In the genomic region with DNA sequence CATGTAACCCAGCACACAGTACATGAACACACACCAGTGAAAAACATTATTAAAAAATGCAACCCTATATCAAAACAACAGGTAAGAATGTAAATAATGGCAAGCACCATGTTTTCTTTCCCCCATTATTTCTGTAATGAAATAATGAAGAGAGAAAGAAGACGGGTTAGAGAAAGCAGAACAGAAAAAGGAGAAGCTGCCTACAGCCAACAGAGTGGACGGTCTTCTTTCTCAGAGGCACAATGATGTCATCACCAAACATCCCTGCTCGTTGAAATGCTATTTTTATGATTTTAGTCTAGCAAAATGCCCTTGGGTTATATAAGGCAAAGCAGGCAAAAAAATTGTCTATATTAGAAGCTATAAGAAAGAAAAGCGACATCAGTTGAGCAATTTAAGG, we compare ENCODE assay signal across 32 mouse cellular contexts. TPM values are rescaled to one million over a fixed set of nuclear protein-coding genes. Genes with fewer than 3 reads are reported as not detected.
DNase-seq lines count a peak whose midpoint lies in the region; ATAC-seq and TF ChIP-seq lines count a peak whose summit lies in the region.
"Had no signal": no experiment of that assay in that cellular context is flagged by ENCODE, and none has a peak within 500 bp of the region (broad histone marks: within the 10 kb centered on the region; RNA-seq: fewer than 3 reads in every experiment).

No protein-coding gene starts in this region.

- peak; percentile 78 for DNase-seq in heart, adult 11 months
- DNase-seq in heart, postnatal 25 days (ENCODE audit: low spot score), result no peak
- no peak for DNase-seq in forebrain, embryonic 14.5 days (ENCODE audit: low spot score)
- DNase-seq: adrenal gland, adult 2 months; adrenal gland, postnatal 14 days; B cell, adult 2 months; cerebellum, adult 11-12 months; cerebellum, adult 8-10 months; cerebellum, postnatal 10 days; cerebellum, postnatal 36 days; embryo, embryonic 11 days; gastrocnemius, postnatal 10 days; gastrocnemius, postnatal 36 days; heart, postnatal 36 days had no signal

- ATAC-seq in megakaryocyte progenitor cell, adult 5-6 weeks (replicated peaks; ENCODE audit: poor library complexity), result peak; percentile 75; the same call in 1 of the 2 replicates
- ATAC-seq in forebrain, embryonic 14.5 days, result no peak
- ATAC-seq in frontal cortex, adult (ENCODE audit: low TSS enrichment), result no peak
- ATAC-seq in hindbrain, embryonic 13.5 days (ENCODE audit: low FRiP score), result no peak
- ATAC-seq: forebrain, embryonic 13.5 days; hindbrain, postnatal 0 days; inflammation-experienced regulatory T-cells, adult 6 months; intestine, embryonic 16.5 days had no signal

- H3K4me3 ChIP-seq in bone marrow macrophage, adult 2 months (ENCODE audit: insufficient read depth, low read length), result no peak overlapping the region
- no peak overlapping the region for H3K4me3 ChIP-seq in forebrain, embryonic 14.5 days (ENCODE audit: low read depth, low read length)
- no peak overlapping the region for H3K4me3 ChIP-seq in hindbrain, embryonic 13.5 days
- H3K4me3 ChIP-seq: embryonic facial prominence, embryonic 10.5 days; embryonic facial prominence, embryonic 13.5 days; forebrain, embryonic 10.5 days; forebrain, embryonic 13.5 days; heart, embryonic 10.5 days; heart, embryonic 13.5 days; hindbrain, embryonic 10.5 days had no signal

- WGBS in forebrain, embryonic 14.5 days, result 86% methylated on average over 4 of the region's 4 CpGs
- WGBS in hindbrain, embryonic 13.5 days, result 90% methylated on average over 4 of the region's 4 CpGs

- TF ChIP-seq CTCF in bone marrow macrophage, adult 2 months (IDR thresholded peaks at IDR 0.05; ENCODE audit: low read depth, low read length), result no peak

- no peaks in the 10 kb centered on the region for H3K36me3 ChIP-seq in forebrain, embryonic 14.5 days (ENCODE audit: control insufficient read depth, insufficient read depth, low read length)
- H3K36me3 ChIP-seq in hindbrain, embryonic 13.5 days, result no peaks in the 10 kb centered on the region
- H3K36me3 ChIP-seq: embryonic facial prominence, embryonic 10.5 days; embryonic facial prominence, embryonic 13.5 days; forebrain, embryonic 10.5 days; heart, embryonic 10.5 days; heart, embryonic 13.5 days; hindbrain, embryonic 10.5 days had no signal

- no peaks in the 10 kb centered on the region for H3K27me3 ChIP-seq in forebrain, embryonic 14.5 days (replicated peaks; ENCODE audit: control insufficient read depth, insufficient read depth, low read length)
- H3K27me3 ChIP-seq in hindbrain, embryonic 13.5 days, result no peaks in the 10 kb centered on the region
- H3K27me3 ChIP-seq: embryonic facial prominence, embryonic 13.5 days; forebrain, embryonic 13.5 days; heart, embryonic 13.5 days had no signal

- H3K4me2 ChIP-seq in forebrain, embryonic 14.5 days (ENCODE audit: low read length), result no peak overlapping the region
- H3K4me2 ChIP-seq in hindbrain, embryonic 13.5 days, result no peak overlapping the region
- H3K4me2 ChIP-seq: embryonic facial prominence, embryonic 13.5 days; forebrain, embryonic 13.5 days; heart, embryonic 13.5 days; hindbrain, embryonic 14.5 days had no signal

- no peak overlapping the region for H3K9ac ChIP-seq in forebrain, embryonic 14.5 days (ENCODE audit: low read length)
- H3K9ac ChIP-seq in hindbrain, embryonic 13.5 days, result no peak overlapping the region
- H3K9ac ChIP-seq: embryonic facial prominence, embryonic 13.5 days; forebrain, embryonic 13.5 days; heart, embryonic 13.5 days; hindbrain, embryonic 14.5 days had no signal

- H3K27ac ChIP-seq in bone marrow macrophage, adult 2 months (ENCODE audit: insufficient read depth, low read depth, low read length), result peak overlapping the region; percentile 36
- no peak overlapping the region for H3K27ac ChIP-seq in forebrain, embryonic 14.5 days (ENCODE audit: low read depth, low read length)
- H3K27ac ChIP-seq in hindbrain, embryonic 13.5 days, result no peak overlapping the region
- H3K27ac ChIP-seq: embryonic facial prominence, embryonic 10.5 days; embryonic facial prominence, embryonic 13.5 days; forebrain, embryonic 10.5 days; forebrain, embryonic 13.5 days; heart, embryonic 10.5 days; heart, embryonic 13.5 days; hindbrain, embryonic 10.5 days; hindbrain, embryonic 14.5 days; hindbrain, postnatal 0 days had no signal

- intact Hi-C loops in heart, postnatal 25 days (cut with DNase I), result no loop called here

- TF ChIP-seq POLR2A in bone marrow macrophage, adult 2 months (IDR thresholded peaks at IDR 0.05; ENCODE audit: borderline replicate concordance, low read depth, low read length), result no peak

- peaks cover 10% of the 10 kb centered on the region for H3K4me1 ChIP-seq in bone marrow macrophage, adult 2 months (ENCODE audit: control insufficient read depth, insufficient read depth, low read length)
- H3K4me1 ChIP-seq in forebrain, embryonic 14.5 days (ENCODE audit: control insufficient read depth, insufficient read depth, low read length), result no peaks in the 10 kb centered on the region
- H3K4me1 ChIP-seq in hindbrain, embryonic 13.5 days (replicated peaks), result no peaks in the 10 kb centered on the region
- H3K4me1 ChIP-seq: forebrain, embryonic 13.5 days; heart, embryonic 10.5 days; heart, embryonic 13.5 days; hindbrain, embryonic 10.5 days had no signal

- H3K9me3 ChIP-seq in forebrain, embryonic 14.5 days (replicated peaks; ENCODE audit: control insufficient read depth, low read length), result no peaks in the 10 kb centered on the region
- H3K9me3 ChIP-seq in hindbrain, embryonic 13.5 days, result no peaks in the 10 kb centered on the region
- H3K9me3 ChIP-seq: embryonic facial prominence, embryonic 10.5 days; embryonic facial prominence, embryonic 13.5 days; forebrain, embryonic 10.5 days; forebrain, embryonic 13.5 days; heart, embryonic 10.5 days; heart, embryonic 13.5 days; hindbrain, embryonic 10.5 days had no signal

RNA-seq across cellular contexts. Expression of gene Ankrd22, which starts 17.4 kb away (rescaled TPM):
- total RNA-seq in heart, postnatal 25 days (2021), result not detected
- polyA plus RNA-seq in bone marrow macrophage, adult 2 months (2012; ENCODE audit: insufficient read depth, insufficient read length, missing spikeins), result not detected in 2 replicates
- 0.99 and 2.2 TPM in 2 replicates for total RNA-seq in megakaryocyte progenitor cell, adult 5-6 weeks (2015)
- total RNA-seq in megakaryocyte progenitor cell, adult 5-6 weeks (2017), result 0.71 and 1.9 TPM in 2 replicates
- not detected in 2 replicates for polyA plus RNA-seq in forebrain, embryonic 14.5 days (2014; fragmentation: Nextera tagmentation; extraction: Ambion mirVana)
- not detected in 2 replicates for polyA plus RNA-seq in hindbrain, embryonic 13.5 days (2015; fragmentation: Nextera tagmentation; extraction: Ambion mirVana)
- total RNA-seq: adrenal gland, adult 2 months; adrenal gland, postnatal 14 days; gastrocnemius, adult 18-20 months; gastrocnemius, postnatal 10 days; gastrocnemius, postnatal 36 days; heart, adult 18-20 months; heart, postnatal 36 days; hindbrain, postnatal 0 days; MEL had no signal
- polyA plus RNA-seq: adrenal gland, adult 2 months; forebrain, embryonic 13.5 days; heart, embryonic 10.5 days; hindbrain, embryonic 10.5 days; hindbrain, embryonic 14.5 days; hindbrain, postnatal 0 days; inflammation-experienced regulatory T-cells, adult 6 months had no signal

RNA-seq across cellular contexts. Expression of gene Stambpl1, which starts 43.6 kb away (rescaled TPM):
- 1 to 10 TPM; 3.3 to 3.6 TPM for total RNA-seq in heart, postnatal 25 days (2021)
- 28.3 and 30.3 TPM in 2 replicates for polyA plus RNA-seq in bone marrow macrophage, adult 2 months (2012; ENCODE audit: insufficient read depth, insufficient read length, missing spikeins)
- 21.1 and 23.9 TPM in 2 replicates for total RNA-seq in megakaryocyte progenitor cell, adult 5-6 weeks (2015)
- total RNA-seq in megakaryocyte progenitor cell, adult 5-6 weeks (2017), result 14.4 and 17.8 TPM in 2 replicates
- 5.6 and 9.1 TPM in 2 replicates for polyA plus RNA-seq in forebrain, embryonic 14.5 days (2014; fragmentation: Nextera tagmentation; extraction: Ambion mirVana)
- polyA plus RNA-seq in hindbrain, embryonic 13.5 days (2015; fragmentation: Nextera tagmentation; extraction: Ambion mirVana), result 9.9 and 10.5 TPM in 2 replicates
- total RNA-seq: MEL had no signal

RNA-seq across cellular contexts. Expression of gene Lipm, which starts 47.7 kb away (rescaled TPM):
- total RNA-seq in heart, postnatal 25 days (2021), result not detected
- polyA plus RNA-seq in bone marrow macrophage, adult 2 months (2012; ENCODE audit: insufficient read depth, insufficient read length, missing spikeins), result not detected in 2 replicates
- not detected in 2 replicates for total RNA-seq in megakaryocyte progenitor cell, adult 5-6 weeks (2015)
- not detected in 2 replicates for total RNA-seq in megakaryocyte progenitor cell, adult 5-6 weeks (2017)
- polyA plus RNA-seq in forebrain, embryonic 14.5 days (2014; fragmentation: Nextera tagmentation; extraction: Ambion mirVana), result not detected in 2 replicates
- polyA plus RNA-seq in hindbrain, embryonic 13.5 days (2015; fragmentation: Nextera tagmentation; extraction: Ambion mirVana), result not detected in 2 replicates
- total RNA-seq: adrenal gland, adult 2 months; adrenal gland, postnatal 14 days; gastrocnemius, adult 18-20 months; gastrocnemius, postnatal 10 days; gastrocnemius, postnatal 36 days; heart, adult 18-20 months; heart, postnatal 36 days; MEL had no signal
- polyA plus RNA-seq: adrenal gland, adult 2 months; embryonic facial prominence, embryonic 10.5 days; forebrain, embryonic 10.5 days; forebrain, embryonic 13.5 days; heart, embryonic 10.5 days; heart, embryonic 13.5 days; hindbrain, embryonic 10.5 days; hindbrain, embryonic 14.5 days; hindbrain, postnatal 0 days; inflammation-experienced regulatory T-cells, adult 6 months; intestine, embryonic 16.5 days had no signal
